Mouse (Mus musculus): Measurements from ENCODE around the gene Wapl. TPM values are rescaled to one million over a fixed set of nuclear protein-coding genes. Genes with fewer than 3 reads are reported as not detected.

Gene Wapl
- polyA plus RNA-seq, 1 experiment = 35.3 TPM

DNA sequence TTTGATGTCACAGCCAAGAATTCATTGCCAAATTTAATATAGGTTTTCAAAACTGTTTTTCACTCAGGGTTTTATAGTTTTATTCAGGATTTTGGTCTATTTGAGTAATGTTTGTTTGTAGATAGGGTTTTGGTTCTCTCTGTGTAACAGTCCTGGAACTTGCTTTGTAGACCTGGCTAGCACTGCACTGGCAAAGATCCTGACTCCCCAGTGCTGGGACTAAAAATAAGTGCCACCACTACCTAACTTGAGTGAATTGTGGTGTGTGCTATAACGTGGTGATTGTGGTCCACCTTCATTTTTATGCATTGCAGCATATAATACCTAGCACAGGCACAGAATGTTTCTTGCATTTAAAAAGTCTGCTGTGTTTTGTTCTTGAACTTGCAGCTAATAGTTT, 23.6 kb downstream of the Wapl start:
- no peak overlapping the region for H3K4me3 ChIP-seq (ENCODE audit: control insufficient read depth, low read depth, low read length)
- H3K27me3 ChIP-seq (ENCODE audit: control insufficient read depth, insufficient read depth, low read length) = no peaks in the 10 kb centered on the region
- no peak overlapping the region for H3K27ac ChIP-seq (ENCODE audit: control insufficient read depth, insufficient read depth, low read depth, low read length)
- H3K36me3 ChIP-seq (ENCODE audit: control insufficient read depth, insufficient read depth, low read length) = no peaks in the 10 kb centered on the region
- TF ChIP-seq POLR2A (IDR thresholded peaks at IDR 0.05; ENCODE audit: control insufficient read depth, low read depth, low read length) (no peak), CTCF (IDR thresholded peaks at IDR 0.05; ENCODE audit: control insufficient read depth, insufficient read depth, insufficient replicate concordance, low read depth, low read length) (no peak)
- H3K4me1 ChIP-seq (ENCODE audit: control insufficient read depth, insufficient read depth, low read length) = no peaks in the 10 kb centered on the region

DNA sequence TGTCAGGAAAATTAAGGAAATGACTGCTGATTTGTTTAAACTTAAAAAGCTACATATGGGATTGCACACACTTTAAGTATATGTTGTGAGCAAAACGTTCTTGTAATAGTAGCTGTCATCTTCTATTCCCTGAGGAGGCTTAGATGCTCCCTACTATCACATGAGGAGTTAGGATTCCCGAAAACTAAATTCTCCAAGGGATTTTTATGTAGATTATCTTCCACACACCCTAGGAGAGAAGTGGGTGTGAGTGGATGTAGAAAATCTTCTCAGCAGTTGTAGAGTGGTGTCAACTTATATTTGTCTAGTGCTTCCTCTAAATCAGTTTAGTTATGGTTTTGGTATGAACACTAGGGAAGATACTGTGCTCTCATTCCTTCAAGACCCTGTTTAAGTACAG, 36.5 kb downstream of the Wapl start:
- H3K4me3 ChIP-seq (ENCODE audit: control insufficient read depth, low read depth, low read length) = no peak overlapping the region
- no peak overlapping the region for H3K27ac ChIP-seq (ENCODE audit: control insufficient read depth, insufficient read depth, low read depth, low read length)
- H3K4me1 ChIP-seq (ENCODE audit: control insufficient read depth, insufficient read depth, low read length) = no peaks in the 10 kb centered on the region
- no peaks in the 10 kb centered on the region for H3K36me3 ChIP-seq (ENCODE audit: control insufficient read depth, insufficient read depth, low read length)
- TF ChIP-seq CTCF (IDR thresholded peaks at IDR 0.05; ENCODE audit: control insufficient read depth, insufficient read depth, insufficient replicate concordance, low read depth, low read length) (no peak), POLR2A (IDR thresholded peaks at IDR 0.05; ENCODE audit: control insufficient read depth, low read depth, low read length) (no peak)
- no peaks in the 10 kb centered on the region for H3K27me3 ChIP-seq (ENCODE audit: control insufficient read depth, insufficient read depth, low read length)

- Histone ChIP-seq H3K27ac (ENCODE audit: control insufficient read depth, insufficient read depth, low read depth, low read length) (no peak overlapping the region), H3K27me3 (ENCODE audit: control insufficient read depth, insufficient read depth, low read length) (no peaks in the 10 kb centered on the region), H3K4me3 (ENCODE audit: control insufficient read depth, low read depth, low read length) (no peak overlapping the region), H3K4me1 (ENCODE audit: control insufficient read depth, insufficient read depth, low read length) (no peaks in the 10 kb centered on the region), H3K36me3 (ENCODE audit: control insufficient read depth, insufficient read depth, low read length) (no peaks in the 10 kb centered on the region)
- no peak for TF ChIP-seq CTCF (IDR thresholded peaks at IDR 0.05; ENCODE audit: control insufficient read depth, insufficient read depth, insufficient replicate concordance, low read depth, low read length)
- TF ChIP-seq POLR2A (IDR thresholded peaks at IDR 0.05; ENCODE audit: control insufficient read depth, low read depth, low read length) = no peak
Observed at GRCm38 (mm10) chr14:34712027-34712426, 38.3 kb downstream of the Wapl start.

DNA sequence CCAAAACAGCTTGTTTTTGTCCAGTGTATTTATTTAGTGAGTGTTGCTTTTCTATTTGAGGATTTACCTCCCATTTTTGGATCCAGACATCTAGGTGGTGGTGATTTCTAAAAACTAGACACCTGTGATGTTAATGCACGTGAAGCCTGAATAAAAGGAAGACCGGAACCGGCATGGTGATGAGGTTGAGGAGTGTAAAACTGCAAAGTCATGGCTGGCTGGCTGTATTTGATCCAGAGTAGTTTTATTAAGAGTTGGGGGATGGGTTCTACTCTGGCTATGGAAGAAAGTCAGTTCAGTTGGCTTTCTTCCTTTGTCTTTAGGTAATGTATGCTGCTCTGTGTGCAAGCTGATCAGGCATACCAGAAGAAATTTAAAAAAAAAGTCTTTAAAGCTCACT, 39.1 kb downstream of the Wapl start:
- TF ChIP-seq CTCF (IDR thresholded peaks at IDR 0.05; ENCODE audit: control insufficient read depth, insufficient read depth, insufficient replicate concordance, low read depth, low read length) (no peak), POLR2A (IDR thresholded peaks at IDR 0.05; ENCODE audit: control insufficient read depth, low read depth, low read length) (no peak)
- H3K27me3 ChIP-seq (ENCODE audit: control insufficient read depth, insufficient read depth, low read length) = no peaks in the 10 kb centered on the region
- no peaks in the 10 kb centered on the region for H3K36me3 ChIP-seq (ENCODE audit: control insufficient read depth, insufficient read depth, low read length)
- no peak overlapping the region for H3K4me3 ChIP-seq (ENCODE audit: control insufficient read depth, low read depth, low read length)
- H3K4me1 ChIP-seq (ENCODE audit: control insufficient read depth, insufficient read depth, low read length) = no peaks in the 10 kb centered on the region
- H3K27ac ChIP-seq (ENCODE audit: control insufficient read depth, insufficient read depth, low read depth, low read length) = no peak overlapping the region

DNA sequence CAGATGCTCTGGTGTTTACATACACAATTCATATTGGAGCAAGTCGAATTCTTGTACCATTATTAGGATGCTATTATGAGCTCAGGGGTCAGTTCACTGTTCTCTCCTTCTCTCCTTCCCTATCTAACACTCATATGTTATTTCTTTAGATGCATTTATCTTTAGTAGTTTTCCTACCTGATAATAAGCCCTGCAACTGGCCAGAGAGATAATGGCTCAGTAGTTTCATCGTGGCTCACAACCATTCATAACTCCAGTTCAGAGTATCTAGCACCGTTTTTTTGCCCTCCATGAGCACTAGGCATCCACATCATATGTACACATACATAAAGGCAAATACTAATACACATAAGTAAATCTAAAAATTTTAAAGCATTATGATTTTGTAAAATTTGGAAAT, 44.4 kb downstream of the Wapl start:
- Histone ChIP-seq H3K36me3 (ENCODE audit: control insufficient read depth, insufficient read depth, low read length) (no peaks in the 10 kb centered on the region), H3K27me3 (ENCODE audit: control insufficient read depth, insufficient read depth, low read length) (no peaks in the 10 kb centered on the region), H3K27ac (ENCODE audit: control insufficient read depth, insufficient read depth, low read depth, low read length) (no peak overlapping the region), H3K4me1 (ENCODE audit: control insufficient read depth, insufficient read depth, low read length) (no peaks in the 10 kb centered on the region), H3K4me3 (ENCODE audit: control insufficient read depth, low read depth, low read length) (no peak overlapping the region)
- TF ChIP-seq POLR2A (IDR thresholded peaks at IDR 0.05; ENCODE audit: control insufficient read depth, low read depth, low read length) (no peak), CTCF (IDR thresholded peaks at IDR 0.05; ENCODE audit: control insufficient read depth, insufficient read depth, insufficient replicate concordance, low read depth, low read length) (no peak)

DNA sequence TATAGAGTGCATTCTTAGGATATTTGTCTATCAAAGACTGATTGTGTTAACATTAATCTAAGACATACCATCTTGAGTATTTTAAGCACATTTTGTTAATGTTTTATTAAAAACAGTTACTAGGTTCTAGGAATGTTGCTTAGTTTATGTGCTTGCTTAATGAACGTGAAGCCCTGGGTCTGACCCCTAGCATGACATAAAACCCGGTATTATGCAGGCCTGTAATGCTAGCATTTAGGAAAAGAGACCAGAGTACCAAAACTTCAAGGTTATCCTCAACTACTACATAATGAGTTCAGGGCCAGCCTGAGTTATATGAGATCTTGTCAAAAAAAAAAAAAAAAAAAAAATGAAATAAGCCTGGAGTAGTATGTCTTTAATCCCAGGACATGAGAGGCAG, 54.0 kb downstream of the Wapl start:
- H3K27me3 ChIP-seq (ENCODE audit: control insufficient read depth, insufficient read depth, low read length) = no peaks in the 10 kb centered on the region
- H3K27ac ChIP-seq (ENCODE audit: control insufficient read depth, insufficient read depth, low read depth, low read length) = no peak overlapping the region
- TF ChIP-seq CTCF (IDR thresholded peaks at IDR 0.05; ENCODE audit: control insufficient read depth, insufficient read depth, insufficient replicate concordance, low read depth, low read length) (no peak), POLR2A (IDR thresholded peaks at IDR 0.05; ENCODE audit: control insufficient read depth, low read depth, low read length) (no peak)
- no peak overlapping the region for H3K4me3 ChIP-seq (ENCODE audit: control insufficient read depth, low read depth, low read length)
- no peaks in the 10 kb centered on the region for H3K4me1 ChIP-seq (ENCODE audit: control insufficient read depth, insufficient read depth, low read length)
- no peaks in the 10 kb centered on the region; the same call in none of the 2 replicates for H3K36me3 ChIP-seq (ENCODE audit: control insufficient read depth, insufficient read depth, low read length)

GRCm38 (mm10) chr14:34735405-34735804, 61.7 kb downstream of the Wapl start:
- H3K27ac ChIP-seq (ENCODE audit: control insufficient read depth, insufficient read depth, low read depth, low read length) = no peak overlapping the region
- peaks cover 2% of the 10 kb centered on the region; the same call in 1 of the 2 replicates for H3K36me3 ChIP-seq (ENCODE audit: control insufficient read depth, insufficient read depth, low read length)
- no peaks in the 10 kb centered on the region for H3K27me3 ChIP-seq (ENCODE audit: control insufficient read depth, insufficient read depth, low read length)
- H3K4me3 ChIP-seq (ENCODE audit: control insufficient read depth, low read depth, low read length) = no peak overlapping the region
- no peak for TF ChIP-seq POLR2A (IDR thresholded peaks at IDR 0.05; ENCODE audit: control insufficient read depth, low read depth, low read length)
- H3K4me1 ChIP-seq (ENCODE audit: control insufficient read depth, insufficient read depth, low read length) = no peaks in the 10 kb centered on the region

DNA sequence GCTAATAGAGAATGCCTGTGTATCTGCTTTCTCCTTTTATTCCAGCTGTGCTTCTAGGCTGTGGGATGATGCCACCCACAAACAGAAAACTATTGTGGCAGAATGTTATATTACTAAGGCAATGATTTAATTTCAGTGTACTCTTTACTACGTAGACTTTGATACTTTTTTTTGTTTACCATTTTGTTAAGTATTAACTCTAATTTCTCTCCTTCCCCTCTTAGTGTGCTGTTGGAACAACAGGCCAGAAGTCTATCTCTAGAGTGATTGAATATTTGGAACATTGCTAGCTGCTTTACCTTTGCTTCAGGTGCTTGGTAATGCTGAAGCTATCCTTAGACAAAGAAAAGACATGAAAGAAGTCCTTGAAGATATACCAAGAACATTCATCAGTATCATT, 71.7 kb downstream of the Wapl start:
- Histone ChIP-seq H3K4me3 (ENCODE audit: control insufficient read depth, low read depth, low read length) (no peak overlapping the region), H3K36me3 (ENCODE audit: control insufficient read depth, insufficient read depth, low read length) (peaks cover 2% of the 10 kb centered on the region; the same call in 1 of the 2 replicates), H3K4me1 (ENCODE audit: control insufficient read depth, insufficient read depth, low read length) (no peaks in the 10 kb centered on the region), H3K27ac (ENCODE audit: control insufficient read depth, insufficient read depth, low read depth, low read length) (no peak overlapping the region), H3K27me3 (ENCODE audit: control insufficient read depth, insufficient read depth, low read length) (no peaks in the 10 kb centered on the region)
- no peak for TF ChIP-seq POLR2A (IDR thresholded peaks at IDR 0.05; ENCODE audit: control insufficient read depth, low read depth, low read length)
- no peak for TF ChIP-seq CTCF (IDR thresholded peaks at IDR 0.05; ENCODE audit: control insufficient read depth, insufficient read depth, insufficient replicate concordance, low read depth, low read length)
